Mouse (Mus musculus) MEL (cell line): ENCODE results near the gene Nup35. TPM values are rescaled to one million over a fixed set of nuclear protein-coding genes. Genes with fewer than 3 reads are reported as not detected.

Experiments used
- DNase-seq: peaks from one replicate; pipeline ENCODE4 v3.0.0; 2011; ENCODE audit warnings: low read depth, low spot score
- H3K27ac ChIP-seq: 2 replicates; pipeline ENCODE4 v1.5.1; 2012; ENCODE audit warnings: low read depth, mild to moderate bottlenecking, control low read depth, low read length, moderate library complexity; ENCODE audit not compliant: control insufficient read depth
- H3K27me3 ChIP-seq, 2 experiments: fragments of 150-350 bp in 1 of 2; sonication (generic) in 1 of 2; 2 replicates each; pipeline ENCODE4 v1.6.1; 2012; ENCODE audit warnings: low read length in 2 of 2, mild to moderate bottlenecking in 2 of 2, improper control_type of control experiment in 1 of 2, moderate library complexity in 1 of 2; ENCODE audit not compliant: insufficient read depth in 2 of 2, control insufficient read depth in 1 of 2
- H3K36me3 ChIP-seq, 2 experiments: 2 replicates each; pipeline ENCODE4 v1.6.1; 2012 to 2014; ENCODE audit warnings: low read length in 2 of 2, improper control_type of control experiment in 1 of 2, inconsistent platforms in 1 of 2, mild to moderate bottlenecking in 1 of 2; ENCODE audit not compliant: insufficient read depth in 2 of 2, control insufficient read depth in 1 of 2
- H3K4me1 ChIP-seq, 2 experiments: fragments of 150-350 bp in 1 of 2; sonication (generic) in 1 of 2; 2 replicates each; pipeline ENCODE4 v1.6.1; 2012; ENCODE audit warnings: low read length in 2 of 2, improper control_type of control experiment in 1 of 2, mild to moderate bottlenecking in 1 of 2; ENCODE audit not compliant: insufficient read depth in 2 of 2, control insufficient read depth in 1 of 2
- H3K4me3 ChIP-seq, 2 experiments: fragments of 150-350 bp in 1 of 2; sonication (generic) in 1 of 2; 2 replicates each; pipeline ENCODE4 v1.5.1; 2012; ENCODE audit warnings: low read depth in 2 of 2, low read length in 2 of 2, mild to moderate bottlenecking in 2 of 2, moderate library complexity in 2 of 2, control low read depth in 1 of 2, improper control_type of control experiment in 1 of 2; ENCODE audit not compliant: control insufficient read depth in 1 of 2, insufficient read depth in 1 of 2
- H3K79me2 ChIP-seq: 2 replicates; pipeline ENCODE4 v1.6.1; 2012; ENCODE audit warnings: mild to moderate bottlenecking, low read length, moderate library complexity; ENCODE audit not compliant: control insufficient read depth, poor library complexity, insufficient read depth
- H3K9ac ChIP-seq: 2 replicates; pipeline ENCODE4 v1.6.1; 2012; ENCODE audit warnings: low read depth, mild to moderate bottlenecking, control low read depth, low read length, moderate library complexity; ENCODE audit not compliant: control insufficient read depth, poor library complexity, severe bottlenecking
- H3K9me3 ChIP-seq: fragments of 150-350 bp; sonication (generic); replicated peaks from 2 replicates; pipeline ENCODE4 v1.6.1; 2012; ENCODE audit warnings: mild to moderate bottlenecking, low read length, improper control_type of control experiment, moderate library complexity; ENCODE audit not compliant: insufficient read depth
- BHLHE40 ChIP-seq: IDR thresholded peaks from 2 replicates; pipeline ENCODE4 v1.6.1; 2012; ENCODE audit warnings: low read depth, mild to moderate bottlenecking, inconsistent platforms, low read length, improper control_type of control experiment, borderline replicate concordance
- ELF1 ChIP-seq: IDR thresholded peaks from 2 replicates; pipeline ENCODE4 v1.6.1; 2014; ENCODE audit warnings: low read depth, mild to moderate bottlenecking, inconsistent platforms, low read length, improper control_type of control experiment, moderate library complexity
- EP300 ChIP-seq, 2 experiments: IDR thresholded peaks; 2 replicates each; pipeline ENCODE4 v1.6.1; 2011; ENCODE audit warnings: improper control_type of control experiment in 2 of 2, low read length in 2 of 2, low read depth in 1 of 2, mild to moderate bottlenecking in 1 of 2
- ETS1 ChIP-seq: IDR thresholded peaks from 2 replicates; pipeline ENCODE4 v1.6.1; 2012; ENCODE audit warnings: low read depth, mild to moderate bottlenecking, inconsistent platforms, low read length, improper control_type of control experiment, moderate library complexity
- GABPA ChIP-seq: IDR thresholded peaks from 2 replicates; pipeline ENCODE4 v1.6.1; 2012; ENCODE audit warnings: low read depth, mild to moderate bottlenecking, inconsistent platforms, low read length, improper control_type of control experiment, moderate library complexity
- GATA1 ChIP-seq: IDR thresholded peaks from 2 replicates; pipeline ENCODE4 v1.6.1; 2011; ENCODE audit warnings: low read depth, low read length, improper control_type of control experiment
- KAT2A ChIP-seq: conservative IDR thresholded peaks from 2 replicates; pipeline ENCODE4 v1.6.1; 2012; ENCODE audit warnings: low read depth, low read length, improper control_type of control experiment, inconsistent platforms
- MAX ChIP-seq: IDR thresholded peaks from 2 replicates; pipeline ENCODE4 v1.6.1; 2011; ENCODE audit warnings: low read length, improper control_type of control experiment
- MAZ ChIP-seq: IDR thresholded peaks from 2 replicates; pipeline ENCODE4 v1.6.1; 2012; ENCODE audit warnings: low read depth, mild to moderate bottlenecking, inconsistent platforms, low read length, improper control_type of control experiment
- MEF2A ChIP-seq: IDR thresholded peaks from 2 replicates; pipeline ENCODE4 v1.6.1; 2014; ENCODE audit warnings: low read depth, mild to moderate bottlenecking, inconsistent platforms, low read length, improper control_type of control experiment; ENCODE audit not compliant: poor library complexity, insufficient replicate concordance, severe bottlenecking; ENCODE audit errors: extremely low read depth
- MXI1 ChIP-seq: IDR thresholded peaks from 2 replicates; pipeline ENCODE4 v1.6.1; 2011; ENCODE audit warnings: mild to moderate bottlenecking, low read depth, low read length, improper control_type of control experiment
- MYB ChIP-seq: IDR thresholded peaks from 2 replicates; pipeline ENCODE4 v1.6.1; 2011; ENCODE audit warnings: mild to moderate bottlenecking, low read depth, low read length, improper control_type of control experiment
- MYC ChIP-seq: IDR thresholded peaks from 2 replicates; pipeline ENCODE4 v1.6.1; 2011; ENCODE audit warnings: low read depth, mild to moderate bottlenecking, low read length, improper control_type of control experiment, moderate library complexity
- NELFE ChIP-seq: IDR thresholded peaks from 2 replicates; pipeline ENCODE4 v1.6.1; 2011; ENCODE audit warnings: low read depth, low read length, improper control_type of control experiment
- POLR2A ChIP-seq, 2 experiments: IDR thresholded peaks; 2 replicates each; pipeline ENCODE4 v1.6.1; 2011 to 2012; ENCODE audit warnings: low read length in 2 of 2, mild to moderate bottlenecking in 2 of 2, control low read depth in 1 of 2, improper control_type of control experiment in 1 of 2, low read depth in 1 of 2, moderate library complexity in 1 of 2; ENCODE audit not compliant: control insufficient read depth in 1 of 2, insufficient read depth in 1 of 2, poor library complexity in 1 of 2
- RAD21 ChIP-seq: IDR thresholded peaks from 2 replicates; pipeline ENCODE4 v1.6.1; 2011; ENCODE audit warnings: mild to moderate bottlenecking, low read depth, low read length, improper control_type of control experiment
- RCOR1 ChIP-seq: IDR thresholded peaks from 2 replicates; pipeline ENCODE4 v1.6.1; 2012; ENCODE audit warnings: low read depth, mild to moderate bottlenecking, inconsistent platforms, low read length, improper control_type of control experiment
- SIN3A ChIP-seq: IDR thresholded peaks from 2 replicates; pipeline ENCODE4 v1.6.1; 2012; ENCODE audit warnings: low read length, improper control_type of control experiment, inconsistent platforms
- SMC3 ChIP-seq: IDR thresholded peaks from 2 replicates; pipeline ENCODE4 v1.6.1; 2011; ENCODE audit warnings: low read depth, low read length, improper control_type of control experiment
- TAL1 ChIP-seq: IDR thresholded peaks from 2 replicates; pipeline ENCODE4 v1.6.1; 2012; ENCODE audit warnings: mild to moderate bottlenecking, inconsistent platforms, low read length, moderate library complexity, mixed read lengths
- TBP ChIP-seq: IDR thresholded peaks from 2 replicates; pipeline ENCODE4 v1.8.0; 2011; ENCODE audit warnings: low read depth, low read length, improper control_type of control experiment
- UBTF ChIP-seq: IDR thresholded peaks from 2 replicates; pipeline ENCODE4 v1.6.1; 2012; ENCODE audit warnings: low read depth, mild to moderate bottlenecking, inconsistent platforms, low read length, improper control_type of control experiment, moderate library complexity, borderline replicate concordance; ENCODE audit not compliant: insufficient read depth
- USF1 ChIP-seq: IDR thresholded peaks from 2 replicates; pipeline ENCODE4 v1.6.1; 2014; ENCODE audit warnings: low read depth, mild to moderate bottlenecking, inconsistent platforms, low read length, improper control_type of control experiment, moderate library complexity
- USF2 ChIP-seq, 2 experiments: IDR thresholded peaks; 2 replicates each; pipeline ENCODE4 v1.6.1; 2011 to 2012; ENCODE audit warnings: improper control_type of control experiment in 2 of 2, low read length in 2 of 2, borderline replicate concordance in 1 of 2, inconsistent platforms in 1 of 2, low read depth in 1 of 2, mild to moderate bottlenecking in 1 of 2; ENCODE audit not compliant: insufficient read depth in 1 of 2
- polyA plus RNA-seq, 2 experiments: library from polyadenylated mRNA; stranded (reverse) in 1 of 2; unstranded in 1 of 2; fragments of >175 nt in 1 of 2; fragments of >200 nt in 1 of 2; gene quantifications; 2 replicates each; pipeline versions ENCODE4 v1.2.1 to v1.2.4; 2012; ENCODE audit warnings: low replicate concordance in 2 of 2, low read depth in 1 of 2; ENCODE audit not compliant: insufficient read length in 2 of 2, insufficient read depth in 1 of 2, missing spikeins in 1 of 2
- total RNA-seq: library from RNA; depleted of rRNA; stranded (reverse); fragments of 300-350 nt; gene quantifications from 2 replicates; pipeline ENCODE4 v1.2.3, GENCODE M21; 2012

Gene Nup35
- total and polyA plus RNA-seq, 3 experiments, result 36.1 to 51.5 TPM; not detected in 1

GRCm38 (mm10) chr2:80638364-80639241 is 21.6 kb downstream of the Nup35 start (continued):
- TF ChIP-seq USF2 (IDR thresholded peaks at IDR 0.05; ENCODE audit: borderline replicate concordance in 1 of 2, insufficient read depth in 1 of 2, low read depth in 1 of 2, low read length in 2 of 2) (no peak), TBP (peak; percentile 57; the same call in 1 of the 2 replicates), MYB (no peak), NELFE (peak; percentile 84), ETS1 (0 out of 2 replicates have a peak, but pooled peaks have one; percentile 13), RCOR1 (no peak), RAD21 (no peak), MEF2A (no peak), GATA1 (peak; percentile 76), EP300 (IDR thresholded peaks at IDR 0.05; ENCODE audit: low read depth in 1 of 2, low read length in 2 of 2) (no peak), BHLHE40 (no peak)

- TF ChIP-seq TBP (peak; percentile 91), ETS1 (no peak), MAZ (no peak)
- H3K4me1 ChIP-seq, result peaks cover 5 to 10% of the 10 kb centered on the region in 2 experiments; a peak in 3 of 4 replicates
- peak overlapping the region; percentile 87 to 91 for H3K4me3 ChIP-seq
- H3K27me3 ChIP-seq, result no peaks in the 10 kb centered on the region
- H3K27ac ChIP-seq, result peak overlapping the region; percentile 75
- peak overlapping the region; percentile 92 for H3K9ac ChIP-seq
- H3K79me2 ChIP-seq, result peaks cover 32% of the 10 kb centered on the region
- no peaks in the 10 kb centered on the region for H3K9me3 ChIP-seq
- no peak for DNase-seq
- H3K36me3 ChIP-seq, result peaks cover 20 to 22% of the 10 kb centered on the region in 2 experiments
These were observed 22.4 kb downstream of the Nup35 start for GRCm38 (mm10) chr2:80639398-80639797.

- Histone ChIP-seq H3K27me3 (no peaks in the 10 kb centered on the region), H3K79me2 (peaks cover 32% of the 10 kb centered on the region), H3K9ac (peak overlapping the region; percentile 92), H3K27ac (no peak overlapping the region), H3K36me3 (peaks cover 22 to 23% of the 10 kb centered on the region in 2 experiments)
- TF ChIP-seq USF1 (peak; percentile 77), KAT2A (no peak), TAL1 (no peak), ELF1 (no peak), MXI1 (peak; percentile 99), MYC (peak; percentile 84), SIN3A (peak; percentile 80), GABPA (no peak), BHLHE40 (peak; percentile 90), MEF2A (no peak), SMC3 (0 out of 2 replicates have a peak, but pooled peaks have one; percentile 3), POLR2A (IDR thresholded peaks at IDR 0.05; ENCODE audit: control insufficient read depth in 1 of 2, insufficient read depth in 1 of 2, low read depth in 1 of 2, low read length in 2 of 2, poor library complexity in 1 of 2) (no peak), UBTF (no peak), GATA1 (no peak), USF2 (IDR thresholded peaks at IDR 0.05; ENCODE audit: borderline replicate concordance in 1 of 2, insufficient read depth in 1 of 2, low read depth in 1 of 2, low read length in 2 of 2) (no peak), ETS1 (no peak), MAX (peak; percentile 93)
- TF ChIP-seq, all 39 proteins: peak for 7
- H3K4me1 ChIP-seq, result peaks cover 5 to 10% of the 10 kb centered on the region in 2 experiments; a peak in 3 of 4 replicates
- no peaks in the 10 kb centered on the region for H3K9me3 ChIP-seq
- H3K4me3 ChIP-seq, result peak overlapping the region; percentile 43 to 91
- DNase-seq, result peak; percentile 66
These were observed 22.8 kb downstream of the Nup35 start for GRCm38 (mm10) chr2:80639864-80640263.
